Mouse (Mus musculus): ENCODE data around the gene Copa.

The Copa gene

DNA sequence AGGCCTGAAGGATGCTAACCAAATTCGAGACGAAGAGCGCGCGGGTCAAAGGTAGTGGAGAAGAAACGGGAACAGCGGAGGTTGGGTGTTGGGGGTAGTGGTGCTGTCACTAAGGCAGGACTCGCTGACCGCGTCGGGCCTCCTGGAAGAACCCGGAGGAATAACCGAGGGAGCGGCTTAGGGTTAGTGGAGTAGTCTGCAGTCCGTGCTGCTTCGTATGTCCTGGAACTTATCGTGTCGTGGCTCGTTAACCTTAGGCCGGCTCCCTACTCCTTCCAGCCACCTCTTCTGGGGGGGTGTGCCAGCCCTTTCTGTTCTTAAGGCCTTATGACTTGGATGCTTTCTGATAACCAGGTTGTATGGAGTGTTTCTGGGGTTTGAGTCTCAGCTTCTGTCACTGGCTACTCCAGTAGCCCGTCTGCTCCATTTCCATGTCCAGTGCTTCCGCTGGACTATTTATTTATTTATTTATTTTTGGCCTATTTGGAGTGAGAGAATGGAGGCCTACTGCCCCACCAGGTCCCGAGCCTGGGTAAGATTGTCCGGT is 643 bp downstream of the Copa start:
- in situ Hi-C loops (cut with MboI, MseI) = no loop called here

DNA sequence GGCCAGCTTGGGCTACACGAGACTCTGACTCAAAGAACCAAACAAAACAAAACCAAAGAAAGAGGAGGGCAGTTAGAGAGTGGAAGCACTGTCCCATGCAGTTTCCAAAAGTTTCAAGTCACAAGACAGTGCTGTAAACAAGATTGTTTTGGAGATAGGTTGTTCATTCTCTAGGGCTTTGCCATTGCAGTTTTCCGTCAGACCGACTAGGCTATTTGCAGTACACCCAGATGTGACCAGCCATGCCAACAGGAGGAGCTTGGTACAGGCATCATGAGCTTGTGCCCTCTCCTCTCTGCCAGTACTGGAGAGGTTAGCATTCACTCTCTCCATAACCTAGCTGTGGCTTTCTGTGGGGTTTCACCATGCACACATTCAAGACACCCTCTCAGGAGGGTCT is 11.2 kb downstream of the Copa start:
- in situ Hi-C loops (cut with MboI, MseI) = no loop called here

DNA sequence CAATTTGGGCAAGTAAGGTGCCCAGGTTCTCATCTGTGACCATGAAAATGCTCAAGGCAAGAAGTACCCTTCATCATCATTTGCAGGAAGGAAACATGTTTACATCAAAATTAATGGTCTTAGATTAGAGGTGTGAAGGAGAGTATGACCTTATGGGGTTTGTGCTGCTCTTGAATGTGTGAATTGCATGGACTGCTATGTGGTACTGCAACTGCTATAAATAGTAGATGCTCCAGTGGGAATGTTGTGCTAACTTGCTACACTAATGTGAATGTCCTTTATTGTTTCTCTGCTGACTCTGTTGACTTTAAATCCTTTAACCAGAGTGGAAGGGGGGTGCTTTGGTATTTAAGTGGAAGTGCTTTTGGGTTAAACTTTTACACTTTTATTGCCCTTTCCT is 12.0 kb downstream of the Copa start:
- in situ Hi-C loops (cut with MboI, MseI) = no loop called here

DNA sequence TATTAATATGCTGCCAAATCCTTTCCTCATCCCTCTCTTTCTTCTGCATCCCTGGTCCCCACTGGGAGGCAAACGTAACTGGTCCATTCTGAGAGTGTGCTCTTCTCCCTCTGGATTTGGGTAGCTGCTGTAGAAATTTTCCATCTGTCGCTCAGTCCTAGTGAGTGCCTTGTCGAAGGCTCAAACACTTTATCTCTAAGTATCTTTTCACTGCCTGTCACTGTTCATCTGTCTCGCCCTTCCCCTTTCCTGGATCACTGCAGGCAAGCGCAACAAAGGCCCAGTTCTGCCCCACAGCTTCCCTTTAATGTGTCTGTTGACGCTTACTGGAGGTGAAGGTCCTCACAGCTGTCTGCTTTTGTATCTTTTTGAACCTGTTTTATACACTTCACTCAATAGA is 12.9 kb downstream of the Copa start:
- in situ Hi-C loops (cut with MboI, MseI) = no loop called here

DNA sequence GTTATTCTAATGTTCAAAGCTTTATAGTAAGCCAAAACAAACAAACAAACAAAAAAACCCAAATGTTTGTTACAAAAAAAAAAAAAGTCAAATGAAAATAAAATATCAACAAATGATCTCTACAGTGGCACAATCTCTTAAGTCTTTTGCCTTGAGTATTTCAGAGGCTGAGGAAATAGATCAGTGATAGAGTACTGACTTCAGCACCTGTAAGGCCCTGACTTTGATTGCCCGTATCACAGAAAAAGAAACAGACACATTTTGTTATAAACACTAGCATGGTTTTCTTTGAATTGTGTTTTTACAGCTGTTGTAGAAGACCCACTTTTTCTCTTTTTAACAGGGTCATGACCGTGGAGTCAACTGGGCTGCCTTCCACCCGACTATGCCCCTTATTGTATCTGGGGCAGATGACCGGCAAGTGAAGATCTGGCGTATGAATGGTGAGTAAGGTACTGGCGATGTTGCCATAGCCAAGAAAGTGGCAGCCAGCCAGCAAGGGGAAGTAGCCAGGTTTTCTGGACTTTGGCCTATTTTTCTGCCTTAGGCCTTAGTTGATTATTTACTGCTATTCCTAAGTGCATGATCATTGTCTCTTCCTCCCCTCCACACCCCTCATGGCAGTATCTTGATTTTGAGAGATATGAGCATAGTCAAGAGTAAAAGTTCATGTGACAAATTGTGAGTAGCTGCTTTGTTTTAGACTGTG is 17.1 kb downstream of the Copa start:
- in situ Hi-C loops (cut with MboI, MseI) = no loop called here

DNA sequence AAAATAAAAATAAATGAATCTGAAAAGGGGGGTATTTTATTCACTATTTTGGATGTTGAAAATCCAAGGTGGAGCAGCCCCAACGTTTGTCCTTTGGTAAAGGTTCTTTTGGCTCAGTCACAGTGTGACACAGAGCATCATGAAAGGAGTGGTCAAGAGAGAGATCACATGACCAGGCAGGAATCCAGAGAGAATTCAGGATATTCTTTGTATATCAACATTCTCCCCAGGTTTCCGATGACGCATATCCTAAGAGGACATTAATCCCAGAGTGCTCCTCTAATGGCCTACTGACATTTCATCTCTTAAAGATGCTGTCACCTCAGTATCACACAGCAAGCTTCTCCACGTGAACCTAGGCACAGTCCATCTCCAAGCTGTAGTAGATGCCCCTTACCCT is 21.3 kb downstream of the Copa start:
- in situ Hi-C loops (cut with MboI, MseI) = no loop called here

DNA sequence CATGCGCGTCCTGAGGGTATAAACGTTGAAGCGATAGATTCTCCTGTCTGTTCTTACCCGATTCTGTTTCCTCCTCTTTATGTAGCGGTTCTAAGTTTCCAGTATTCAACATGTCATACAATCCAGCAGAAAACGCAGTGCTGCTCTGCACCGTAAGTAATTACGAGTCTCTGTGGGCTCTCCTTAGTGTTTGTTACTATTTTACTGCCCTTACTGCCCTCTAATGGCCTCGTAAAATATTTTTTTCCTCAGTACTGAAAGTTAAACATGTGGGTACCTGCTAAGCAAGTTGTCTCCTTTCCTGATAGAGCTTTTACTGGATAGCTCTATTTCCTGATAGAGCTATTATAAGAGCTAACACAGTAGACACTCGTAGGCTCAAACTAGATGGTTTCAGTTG is 22.8 kb downstream of the Copa start:
- in situ Hi-C loops (cut with MboI, MseI) = no loop called here

DNA sequence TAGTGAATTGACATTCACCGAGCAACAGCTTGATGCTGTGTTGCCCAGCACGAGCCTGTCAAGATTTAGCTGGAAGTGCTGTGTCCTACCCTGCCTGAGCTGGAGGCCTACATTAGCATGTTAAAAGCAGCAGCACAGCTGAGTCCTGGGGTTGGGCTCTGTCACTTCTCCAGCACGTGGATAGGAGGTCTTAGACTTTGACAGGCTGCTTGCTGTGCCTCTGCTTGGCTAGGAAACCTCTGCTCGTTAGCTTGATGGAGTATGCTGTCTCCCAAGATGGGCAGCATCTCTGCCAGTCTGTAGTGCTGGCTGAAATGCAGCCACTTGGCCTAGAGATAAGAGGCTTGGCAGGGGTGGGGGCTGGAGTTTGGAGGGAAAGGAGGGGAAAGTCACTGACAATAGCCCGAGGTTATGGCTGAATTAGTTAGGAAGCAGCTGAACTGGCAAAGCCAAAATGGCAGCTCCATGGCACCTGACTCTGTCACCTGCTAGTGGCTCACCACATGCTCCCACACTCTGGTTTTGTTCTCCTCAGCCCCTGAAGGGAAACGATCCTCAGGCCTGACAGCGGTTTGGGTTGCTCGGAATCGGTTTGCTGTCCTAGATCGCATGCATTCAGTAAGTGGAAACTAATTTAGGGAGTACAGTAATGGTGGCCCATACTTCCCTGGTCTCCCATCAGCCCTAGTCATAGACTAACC is 25.6 kb downstream of the Copa start:
- in situ Hi-C loops (cut with MboI, MseI) = no loop called here

DNA sequence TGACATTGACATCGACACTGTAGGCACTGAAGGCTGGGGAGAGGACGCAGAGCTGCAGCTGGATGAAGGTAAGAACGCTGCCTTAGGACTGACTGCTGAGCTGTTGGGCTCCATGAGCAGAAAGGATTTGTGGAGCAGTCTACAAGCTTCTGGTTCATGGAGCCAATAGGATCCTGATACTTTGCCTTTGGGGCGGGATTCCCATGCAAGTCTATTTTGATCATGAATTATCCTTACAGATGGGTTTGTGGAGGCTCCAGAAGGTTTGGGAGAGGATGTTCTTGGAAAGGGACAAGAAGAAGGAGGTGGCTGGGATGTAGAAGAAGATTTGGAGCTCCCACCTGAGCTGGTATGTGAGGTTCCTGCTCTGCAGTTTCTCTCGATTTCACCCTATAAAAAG is 34.6 kb downstream of the Copa start:
- in situ Hi-C loops (cut with MboI, MseI) = loop anchor here (10.0 kb wide), 1 partner anchor 302 kb away; no protein-coding TSS in a partner anchor

DNA sequence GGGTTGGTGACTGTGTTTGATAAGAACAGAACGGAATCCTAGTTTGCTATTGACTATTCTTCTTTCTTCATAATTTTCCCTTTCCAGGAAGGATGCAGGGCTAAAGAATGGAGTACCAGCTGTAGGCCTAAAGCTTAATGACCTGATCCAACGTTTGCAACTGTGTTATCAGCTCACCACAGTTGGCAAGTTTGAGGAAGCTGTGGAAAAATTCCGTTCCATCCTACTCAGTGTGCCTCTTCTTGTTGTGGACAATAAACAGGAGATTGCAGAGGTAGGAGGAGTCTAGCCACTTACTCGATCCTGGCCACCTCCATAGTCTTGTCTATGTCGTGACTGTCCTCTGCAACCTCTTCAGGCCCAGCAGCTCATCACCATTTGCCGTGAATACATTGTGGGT is 36.8 kb downstream of the Copa start:
- in situ Hi-C loops (cut with MboI, MseI) = loop anchor here (10.0 kb wide), 1 partner anchor 304 kb away; no protein-coding TSS in a partner anchor

DNA sequence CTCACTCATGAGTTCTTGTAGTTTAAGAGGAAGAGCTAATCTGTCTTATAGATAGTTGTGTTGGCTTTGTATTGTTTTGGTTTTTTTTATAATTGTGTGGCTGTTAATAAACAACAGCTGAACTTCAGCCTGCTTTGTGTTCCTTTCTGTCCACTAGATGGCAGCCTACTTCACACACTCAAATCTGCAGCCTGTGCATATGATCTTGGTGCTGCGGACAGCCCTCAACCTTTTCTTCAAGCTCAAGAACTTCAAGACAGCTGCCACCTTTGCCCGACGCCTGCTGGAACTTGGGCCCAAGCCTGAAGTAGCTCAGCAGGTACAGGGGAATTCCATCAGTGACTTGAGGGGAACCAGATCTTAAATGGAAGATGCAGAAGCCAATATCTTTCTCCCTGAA is 37.4 kb downstream of the Copa start:
- in situ Hi-C loops (cut with MboI, MseI) = loop anchor here (10.0 kb wide), 1 partner anchor 305 kb away; no protein-coding TSS in a partner anchor

DNA sequence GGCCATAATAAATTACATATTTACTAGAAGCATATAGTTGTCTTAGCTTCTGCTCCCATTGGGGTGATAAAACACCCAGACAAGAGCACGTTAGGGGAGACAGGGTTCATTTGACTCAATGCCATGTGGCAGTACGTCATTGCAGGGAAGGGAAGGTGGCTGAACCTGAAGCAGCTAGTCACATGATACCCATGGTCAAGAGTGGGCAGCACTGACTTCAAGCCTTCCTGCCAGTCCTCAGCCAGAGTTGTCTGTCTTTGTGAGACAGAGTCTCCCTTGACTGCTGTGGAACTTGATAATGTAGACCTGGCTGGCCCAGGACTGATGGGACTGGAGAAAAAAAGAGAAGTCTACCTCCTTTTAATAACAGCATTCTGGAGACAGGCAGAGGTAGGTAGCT is 40.3 kb downstream of the Copa start:
- in situ Hi-C loops (cut with MboI, MseI) = no loop called here

DNA sequence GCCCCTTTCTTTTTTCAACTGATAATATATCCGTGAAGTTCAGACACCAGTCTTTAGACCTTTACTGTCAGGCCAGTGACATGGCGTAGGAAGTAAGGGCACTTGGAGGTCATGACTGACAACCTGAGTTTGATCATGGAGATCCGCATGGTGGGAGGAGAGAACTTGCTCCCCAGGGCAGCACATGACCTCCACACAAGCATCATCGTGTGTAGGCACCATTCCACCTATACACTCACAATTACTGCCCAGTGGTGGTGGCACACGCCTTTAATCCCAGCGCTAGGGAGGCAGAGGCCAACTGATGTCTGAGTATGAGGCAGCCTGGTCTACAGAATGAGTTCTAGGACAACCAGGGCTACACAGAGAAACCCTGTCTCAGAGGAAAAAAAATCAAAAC is 42.2 kb downstream of the Copa start:
- in situ Hi-C loops (cut with MboI, MseI) = no loop called here

DNA sequence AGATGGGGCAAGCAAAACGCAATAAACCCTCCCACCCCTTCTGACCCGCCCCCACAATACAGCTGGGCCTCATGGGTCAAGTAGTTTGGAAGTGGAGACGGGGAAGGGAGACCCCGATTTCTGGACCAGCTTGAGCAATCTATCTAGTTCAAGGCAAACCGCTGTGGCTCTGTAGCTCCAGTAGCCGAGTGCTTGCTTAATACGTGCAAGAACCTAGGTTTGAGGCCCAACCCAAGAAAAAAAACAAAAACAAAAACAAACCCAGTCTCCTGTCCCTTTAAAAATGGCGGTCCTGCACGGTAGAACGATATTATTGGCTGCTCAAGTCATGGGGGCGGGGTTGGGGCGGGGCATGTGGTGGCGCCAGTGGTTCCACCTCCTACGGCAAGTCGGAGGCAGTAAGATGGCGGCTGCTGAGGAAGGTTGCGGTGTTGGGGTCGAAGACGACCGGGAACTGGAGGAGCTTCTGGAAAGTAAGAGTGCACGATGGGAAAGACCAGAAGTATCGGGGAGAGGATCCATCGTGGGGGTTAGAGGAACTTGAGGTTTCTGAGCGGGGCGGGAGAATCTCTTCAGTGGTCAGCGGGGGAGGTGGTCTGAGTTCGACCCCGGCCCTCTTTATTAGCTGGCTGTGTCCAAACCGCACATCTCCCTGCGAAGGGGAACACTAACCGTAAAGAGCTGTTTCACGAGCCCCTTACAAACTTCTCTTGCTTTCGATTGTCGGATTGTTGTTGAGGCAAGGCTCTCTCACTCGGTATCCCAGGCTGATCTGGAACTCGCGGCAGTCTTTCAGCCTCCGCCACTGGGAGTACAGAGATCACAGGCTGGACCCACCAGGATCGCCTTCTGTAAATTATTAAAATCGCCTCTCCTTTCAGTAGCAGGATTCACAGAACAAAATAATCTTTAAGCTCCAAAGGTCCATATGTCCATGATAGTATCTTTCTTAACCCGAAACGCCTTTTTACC is 44.3 kb downstream of the Copa start, which contains the start of gene Pex19:
TSS of gene Pex19 (plus strand) at position 380 of the 972 bp plus-strand sequence.
- in situ Hi-C loops (cut with MboI, MseI) = loop anchor here (25.0 kb wide), 1 partner anchor 386 kb away; the partner anchor contains the start of genes Cfap45 and Tagln2

DNA sequence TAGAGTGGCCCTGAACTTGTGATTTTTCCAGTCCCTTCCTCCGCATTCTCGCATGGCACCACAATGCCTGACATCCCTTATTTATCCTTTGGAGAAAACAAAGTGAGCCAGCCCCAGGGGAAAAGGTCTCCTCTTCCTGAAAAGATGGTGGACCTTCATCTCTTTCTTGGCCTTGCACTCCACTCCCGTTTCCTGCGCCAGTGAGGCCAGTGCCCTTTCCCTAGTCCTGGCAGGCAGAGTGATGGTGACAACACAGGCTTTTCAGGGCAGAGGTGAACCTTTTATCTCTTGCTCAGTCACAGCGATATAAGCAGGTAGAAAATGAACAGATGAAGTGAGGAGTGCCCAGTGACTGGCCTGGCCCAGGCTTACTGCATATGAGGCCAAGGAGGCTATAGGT is 45.2 kb downstream of the Copa start:
- in situ Hi-C loops (cut with MboI, MseI) = loop anchor here (25.0 kb wide), 1 partner anchor 385 kb away; the partner anchor contains the start of genes Cfap45 and Tagln2

DNA sequence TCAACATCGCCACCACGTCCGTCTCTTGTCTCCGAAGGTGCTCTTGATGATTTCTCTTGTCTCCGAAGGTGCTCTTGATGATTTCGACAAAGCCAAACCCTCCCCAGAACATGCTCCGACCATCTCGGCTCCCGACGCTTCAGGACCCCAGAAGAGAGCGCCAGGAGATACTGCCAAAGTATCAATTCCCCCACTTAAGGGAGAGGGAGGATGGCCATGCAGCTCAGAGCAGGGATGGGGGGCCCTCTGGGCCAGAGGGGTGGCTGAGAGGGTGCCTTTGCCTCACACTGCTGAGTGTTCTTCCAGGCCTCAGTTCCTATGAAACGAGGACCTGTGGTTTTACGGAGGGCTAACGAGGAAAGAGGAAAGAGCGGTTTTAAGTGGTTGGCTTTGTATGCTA is 46.2 kb downstream of the Copa start:
- in situ Hi-C loops (cut with MboI, MseI) = loop anchor here (25.0 kb wide), 1 partner anchor 384 kb away; the partner anchor contains the start of genes Cfap45 and Tagln2

DNA sequence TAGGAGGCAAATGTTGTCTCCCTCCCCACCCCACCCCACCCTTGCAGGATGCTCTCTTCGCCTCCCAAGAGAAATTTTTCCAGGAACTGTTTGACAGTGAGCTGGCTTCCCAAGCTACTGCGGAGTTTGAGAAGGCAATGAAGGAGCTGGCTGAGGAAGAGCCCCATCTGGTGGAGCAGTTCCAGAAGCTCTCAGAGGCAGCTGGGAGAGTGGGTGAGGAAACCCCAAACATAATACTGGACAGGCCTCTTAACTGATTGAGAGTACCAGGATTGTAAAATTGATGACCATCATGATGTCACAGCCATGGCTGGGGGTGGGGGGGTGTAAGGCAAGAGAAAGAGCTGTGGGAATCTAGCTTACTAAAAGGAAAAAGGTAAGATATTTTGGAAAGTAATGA is 46.8 kb downstream of the Copa start:
- in situ Hi-C loops (cut with MboI, MseI) = loop anchor here (25.0 kb wide), 1 partner anchor 383 kb away; the partner anchor contains the start of genes Cfap45 and Tagln2

DNA sequence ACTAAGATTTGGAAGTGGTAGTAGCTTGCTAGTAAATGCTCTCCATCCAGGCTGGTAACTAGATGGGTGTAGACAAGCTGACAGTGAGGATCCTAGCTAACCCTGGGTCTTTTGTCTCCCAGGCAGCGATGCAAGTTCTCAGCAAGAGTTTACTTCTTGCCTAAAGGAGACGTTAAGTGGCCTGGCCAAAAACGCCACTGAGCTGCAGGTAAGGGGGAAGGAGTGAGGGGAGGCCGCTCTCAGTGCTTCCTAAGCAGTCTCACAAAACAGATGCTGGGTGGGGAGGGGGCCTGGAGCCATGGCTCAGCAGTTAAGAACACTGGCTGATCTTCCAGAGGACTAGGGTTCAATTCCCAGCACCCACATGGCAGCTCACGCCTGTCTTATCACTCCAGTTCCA is 47.5 kb downstream of the Copa start:
- in situ Hi-C loops (cut with MboI, MseI) = loop anchor here (25.0 kb wide), 1 partner anchor 383 kb away; the partner anchor contains the start of genes Cfap45 and Tagln2

DNA sequence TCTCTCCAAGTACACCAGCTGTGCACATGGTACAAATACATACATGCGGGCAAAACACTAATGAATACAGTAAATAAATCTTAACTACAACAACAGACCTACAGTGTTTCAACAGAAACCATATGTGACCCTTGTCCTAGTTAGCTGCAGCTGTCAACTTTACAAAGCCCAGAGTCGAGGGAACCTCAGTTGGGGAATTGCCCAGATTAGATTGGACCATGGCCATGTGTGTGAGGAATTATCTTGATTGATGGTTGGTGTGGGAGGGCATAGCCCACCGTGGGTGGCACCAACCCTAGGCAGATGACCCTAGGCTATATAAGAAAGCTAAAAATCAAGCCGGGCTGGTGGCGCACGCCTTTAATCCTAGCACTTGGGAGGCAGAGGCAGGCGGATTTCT is 50.0 kb downstream of the Copa start:
- in situ Hi-C loops (cut with MboI, MseI) = loop anchor here (25.0 kb wide), 1 partner anchor 380 kb away; the partner anchor contains the start of genes Cfap45 and Tagln2

DNA sequence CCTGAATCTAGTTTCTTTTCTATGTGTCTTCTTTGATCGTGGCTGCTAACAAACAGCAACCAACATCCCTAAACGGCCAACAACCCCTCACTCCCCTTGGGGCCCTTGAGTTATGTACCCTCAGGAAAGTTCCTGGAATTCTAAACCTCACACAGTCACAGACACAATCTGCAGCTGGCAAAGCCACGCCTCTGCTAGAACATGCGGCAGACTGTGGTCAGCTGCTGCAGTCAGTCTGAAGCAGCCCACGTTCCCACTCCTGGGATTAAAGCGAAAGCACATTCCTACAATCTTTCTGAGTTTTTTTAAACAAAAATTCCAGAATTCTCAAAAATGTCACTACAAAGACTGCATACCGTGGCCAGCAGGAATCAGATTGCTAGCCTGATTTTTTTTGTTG is 51.2 kb downstream of the Copa start:
- in situ Hi-C loops (cut with MboI, MseI) = loop anchor here (25.0 kb wide), 1 partner anchor 379 kb away; the partner anchor contains the start of genes Cfap45 and Tagln2

DNA sequence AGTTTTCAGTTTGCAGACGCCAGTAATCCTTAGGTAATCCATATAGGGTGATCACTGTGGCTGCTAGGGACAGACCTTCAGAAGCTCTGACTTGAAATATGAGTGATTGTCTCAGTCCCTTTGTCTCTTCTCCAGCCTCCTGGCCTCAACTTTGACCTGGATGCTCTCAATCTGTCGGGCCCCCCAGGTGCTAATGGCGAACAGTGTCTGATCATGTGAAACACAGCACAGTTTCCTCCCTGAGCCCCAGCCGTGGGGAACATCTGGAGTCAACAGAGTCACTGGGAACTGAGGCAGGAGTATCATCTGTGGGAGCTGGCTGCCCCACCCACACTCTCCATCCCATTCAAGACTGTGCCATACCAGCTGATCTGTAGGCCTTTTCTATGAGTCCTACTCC is 51.7 kb downstream of the Copa start:
- in situ Hi-C loops (cut with MboI, MseI) = loop anchor here (25.0 kb wide), 1 partner anchor 378 kb away; the partner anchor contains the start of genes Cfap45 and Tagln2

Measured in regulatory T cell (primary cell).